Mouse (Mus musculus): ENCODE data around the gene Etv3.

Etv3 gene

DNA sequence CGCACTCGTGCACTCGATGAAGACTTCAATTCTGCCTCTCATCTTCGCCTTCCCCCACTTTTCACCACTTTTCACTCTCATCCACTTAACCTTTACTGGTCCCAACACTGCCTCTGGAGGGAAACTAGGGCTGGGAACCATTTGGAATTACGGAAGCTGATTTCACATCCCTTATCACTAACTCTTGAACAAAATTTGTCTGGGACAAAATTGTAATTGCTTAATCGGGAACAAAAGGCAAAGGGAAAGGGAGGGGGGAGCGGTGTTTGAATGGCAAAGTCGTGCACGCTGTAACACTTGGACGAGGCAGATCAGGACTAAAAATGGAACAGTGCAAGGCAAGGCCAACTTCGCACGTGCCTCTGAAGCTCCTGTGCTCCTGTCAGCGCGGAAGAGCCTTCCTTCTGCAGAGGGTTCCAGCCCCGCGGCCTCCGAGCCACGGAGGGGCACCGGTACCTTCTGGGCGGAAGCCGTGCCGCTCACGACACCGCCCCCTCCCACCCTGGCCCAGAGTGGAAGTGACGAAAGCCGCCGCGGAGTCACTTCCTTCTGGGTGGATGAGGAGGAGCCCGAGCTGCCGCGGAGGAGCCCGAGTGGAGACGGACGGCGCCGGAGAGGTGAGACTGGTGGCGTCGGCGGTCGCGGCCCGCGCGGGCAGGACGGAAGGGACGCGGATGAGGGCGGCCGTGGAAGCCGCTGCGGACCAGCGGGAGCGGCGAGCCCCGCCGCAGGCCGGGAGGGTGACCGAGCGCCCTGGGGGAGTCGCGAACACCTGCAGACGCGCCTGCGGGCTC is at the start of gene Etv3:
Gene Etv3 (plus strand): TSS at position 365 of the 794 bp plus-strand sequence.
- CTCF ChIA-PET = interaction anchor here (0.5 to 0.9 kb wide), 2 partner anchors 40 to 167 kb away, joined by 3 to 8 read pairs; partner anchors contain the start of gene Cd5l

DNA sequence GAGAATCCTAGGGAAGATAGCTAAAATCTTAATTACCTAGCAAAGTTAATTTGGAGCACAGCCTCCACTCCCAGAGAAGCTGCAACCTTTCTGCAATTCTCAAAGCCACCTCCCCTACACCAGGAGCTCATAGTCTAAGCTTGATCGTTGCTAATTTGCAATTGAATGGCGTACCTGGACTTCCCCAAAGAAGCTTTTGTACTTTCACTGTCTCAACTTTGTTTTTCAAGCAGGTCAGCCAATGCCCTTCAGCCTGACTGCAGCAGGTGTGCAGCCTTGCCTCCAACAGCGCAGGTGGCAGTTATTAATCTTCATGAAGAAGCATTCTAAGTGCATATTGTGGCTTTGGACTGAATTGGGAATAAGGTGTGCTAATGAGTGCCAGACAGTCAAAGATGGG is 47.3 kb upstream of the Etv3 start:
- CTCF ChIA-PET = interaction anchor here (0.5 kb wide), 1 partner anchor 26 kb away, joined by 3 read pairs; no protein-coding TSS in a partner anchor

DNA sequence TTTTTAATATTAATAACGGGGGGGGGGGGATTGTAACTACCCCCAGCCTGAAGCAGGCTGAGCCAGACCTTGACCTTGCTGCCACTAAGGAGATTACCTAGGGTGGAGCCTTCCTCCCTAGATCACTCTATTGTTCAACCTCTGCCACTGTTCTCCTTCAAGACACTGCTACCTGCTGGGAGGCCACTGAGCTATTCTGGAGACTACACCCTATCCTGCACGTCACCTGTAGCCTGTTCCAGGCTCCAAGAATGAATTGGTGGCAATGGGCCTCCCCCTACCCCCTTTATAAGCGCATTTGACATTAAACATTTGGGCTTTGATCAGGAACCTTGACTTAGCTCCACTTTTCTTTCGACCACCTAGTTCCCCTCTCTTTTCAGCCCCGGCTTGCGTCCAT is 46.6 kb upstream of the Etv3 start:
- CTCF ChIA-PET = interaction anchor here (0.5 kb wide), 1 partner anchor 26 kb away, joined by 3 read pairs; no protein-coding TSS in a partner anchor

DNA sequence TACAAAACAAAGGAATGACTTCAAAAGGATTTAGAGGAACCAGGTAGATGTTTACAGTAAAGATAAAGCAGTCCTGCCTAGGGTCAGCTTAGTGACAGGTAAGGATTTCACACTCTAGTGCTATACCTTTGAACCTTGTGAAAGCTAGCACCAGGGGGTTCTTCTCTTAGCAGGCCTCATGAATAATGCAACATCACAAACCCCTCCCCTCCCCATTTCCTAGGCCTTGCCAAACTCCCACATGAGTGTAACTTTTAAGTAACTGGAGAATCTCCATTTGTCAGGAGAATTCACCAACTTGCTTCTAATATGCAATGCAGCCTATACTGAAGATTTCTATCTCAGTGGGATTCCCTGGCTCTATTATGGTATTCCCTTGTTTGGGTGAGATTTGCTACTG is 46.0 kb upstream of the Etv3 start:
- CTCF ChIA-PET = interaction anchor here (0.6 kb wide), 1 partner anchor 75 kb away, joined by 3 read pairs; no protein-coding TSS in a partner anchor

DNA sequence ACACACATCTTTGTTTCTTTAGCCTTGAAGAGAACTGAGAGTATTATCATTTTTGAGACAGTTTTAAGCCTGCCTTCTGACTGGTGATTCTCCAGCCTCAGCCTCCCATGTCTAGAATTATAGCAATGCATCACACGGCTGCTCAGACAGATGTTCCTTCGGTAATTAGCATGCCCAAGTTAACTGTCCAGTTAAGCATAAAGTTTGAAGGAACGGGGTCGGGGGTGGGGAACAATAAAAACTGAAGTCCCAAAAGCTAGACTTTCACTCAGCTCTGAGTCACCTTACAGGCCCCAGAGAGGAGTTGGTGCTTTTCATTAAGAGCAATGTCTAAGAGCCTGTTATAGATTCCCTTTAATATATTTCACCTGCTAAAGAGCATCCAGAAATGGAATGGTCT is 37.8 kb upstream of the Etv3 start:
- CTCF ChIA-PET = no interaction called here

DNA sequence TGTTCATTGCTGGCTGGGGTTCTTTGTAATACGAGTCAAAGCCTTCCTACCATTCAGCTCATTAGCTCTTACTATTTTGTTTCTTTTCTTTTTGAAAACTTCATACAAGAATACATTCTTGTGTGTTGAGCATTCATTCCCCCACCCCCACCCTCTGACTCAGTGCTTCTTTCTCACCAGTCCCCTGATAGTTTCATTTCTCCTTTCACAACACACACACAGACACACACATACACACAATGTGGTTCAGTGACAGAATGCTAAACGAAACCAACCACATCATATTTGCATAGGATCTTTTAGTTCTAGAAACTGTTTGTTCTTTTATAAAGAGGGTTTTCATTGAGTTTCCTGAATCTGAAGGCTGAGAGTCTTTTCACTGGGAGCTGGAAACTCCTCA is 37.3 kb upstream of the Etv3 start:
- CTCF ChIA-PET = no interaction called here

DNA sequence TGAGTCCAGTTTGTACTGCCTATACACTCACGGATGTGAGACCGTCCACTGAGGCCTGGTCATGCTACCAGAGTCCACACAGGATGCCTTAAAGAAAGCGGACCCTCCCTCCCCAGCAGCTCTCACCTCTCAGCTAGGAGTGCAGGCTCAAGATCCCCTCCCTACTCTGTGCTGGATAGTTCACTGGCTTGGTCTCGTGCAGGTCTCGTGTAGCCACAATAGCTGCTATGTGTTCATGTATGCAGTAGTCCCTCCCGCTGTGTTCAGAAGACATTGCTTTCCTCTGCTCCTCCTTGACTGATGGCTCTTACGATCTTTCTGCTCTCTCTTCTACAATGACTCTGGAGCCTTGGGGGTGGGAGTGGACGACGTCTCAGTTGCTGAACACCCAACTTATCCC is 26.9 kb upstream of the Etv3 start:
- CTCF ChIA-PET = interaction anchor here (1.0 kb wide), 1 partner anchor 90 kb away, joined by 3 read pairs; no protein-coding TSS in a partner anchor

DNA sequence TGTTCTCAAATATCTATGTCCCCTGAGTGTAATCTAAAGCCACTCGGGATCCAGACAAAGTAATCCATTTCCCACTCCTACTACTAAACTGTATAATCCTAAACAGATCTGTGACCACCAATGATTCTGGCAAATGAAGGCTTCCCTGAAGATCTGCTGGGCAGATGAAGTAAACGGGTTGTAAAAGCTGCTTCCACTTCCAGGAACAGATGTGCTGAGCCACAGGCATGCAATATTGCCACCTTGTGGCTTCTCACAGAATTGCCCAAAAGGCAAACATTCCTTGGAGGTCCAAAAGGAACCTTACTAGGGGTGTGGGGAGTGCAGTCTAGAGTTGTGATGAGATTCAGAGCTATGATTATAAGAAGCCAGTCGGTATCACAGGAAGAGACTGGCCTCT is 26.1 kb upstream of the Etv3 start:
- CTCF ChIA-PET = interaction anchor here (0.6 to 1.5 kb wide), 4 partner anchors 79 to 175 kb away, joined by 3 to 5 read pairs (median 4); no protein-coding TSS in a partner anchor

DNA sequence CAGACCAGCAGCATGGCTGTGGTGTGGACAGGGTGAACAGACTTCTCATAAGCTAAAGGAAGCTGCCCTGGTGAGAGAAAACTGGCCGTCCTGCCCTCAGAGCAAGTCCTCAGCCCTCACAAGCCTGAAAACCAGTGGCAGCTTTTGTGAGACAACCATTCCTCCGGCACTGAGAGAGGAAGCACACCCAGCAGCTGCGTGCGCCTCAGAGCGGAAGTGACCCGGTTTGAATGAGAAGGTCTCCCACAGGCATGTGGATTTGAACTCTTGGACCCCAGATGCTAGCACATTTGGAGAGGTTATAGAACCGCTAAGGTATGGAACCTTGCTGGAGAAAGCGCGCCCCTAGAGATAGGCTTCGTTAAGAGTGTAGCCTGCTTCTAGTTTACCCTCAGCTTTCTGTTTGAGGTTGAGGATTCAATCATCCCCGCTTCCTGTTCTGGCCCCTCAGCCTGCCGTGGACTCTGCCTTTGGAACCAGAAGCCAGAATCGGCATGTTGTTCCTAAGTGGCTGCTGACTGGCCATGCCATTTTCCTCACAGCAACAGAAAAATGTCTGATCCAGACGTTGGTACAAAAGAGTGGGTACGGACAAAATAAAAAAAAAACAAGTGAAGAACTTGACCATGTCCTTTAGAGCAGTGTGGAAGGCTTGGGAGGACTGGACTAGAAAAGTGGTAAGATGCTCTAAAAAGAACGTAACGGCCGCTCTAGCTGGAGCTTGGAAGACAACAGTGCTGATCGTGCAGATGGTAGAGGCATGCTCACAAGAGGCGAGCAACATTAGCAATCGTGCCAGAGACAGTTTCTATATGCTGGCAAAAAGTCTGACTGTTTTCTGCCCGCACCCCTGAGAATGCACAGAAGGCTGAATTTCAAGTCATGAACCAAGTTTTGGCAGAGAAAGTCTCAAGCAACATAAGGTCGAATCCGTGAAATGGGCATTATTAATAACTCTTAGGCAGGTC is 24.8 kb upstream of the Etv3 start:
- CTCF ChIA-PET = interaction anchor here (0.5 to 1.5 kb wide), 5 partner anchors 18 to 177 kb away, joined by 3 to 8 read pairs (median 4); no protein-coding TSS in a partner anchor

DNA sequence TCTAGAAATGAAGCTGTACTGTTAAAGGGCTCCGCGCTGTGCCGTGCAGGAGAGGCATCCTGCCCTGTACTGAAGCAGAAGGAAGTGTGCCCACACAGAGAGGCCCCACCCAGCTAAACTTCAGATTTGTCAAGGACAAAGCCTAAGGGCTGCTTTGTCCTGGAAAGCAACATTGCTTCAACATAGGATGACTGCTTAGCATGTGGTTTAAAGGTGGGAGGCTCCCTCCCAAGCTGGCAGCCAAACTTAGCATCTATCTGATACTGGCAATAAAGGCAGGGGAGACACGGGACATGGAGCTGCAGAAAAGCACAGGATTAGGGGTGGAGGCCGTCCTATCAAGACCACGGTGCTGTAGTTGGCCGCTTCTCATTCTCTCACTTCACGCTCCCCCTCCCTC is 24.1 kb upstream of the Etv3 start:
- CTCF ChIA-PET = interaction anchor here (0.5 to 1.2 kb wide), 3 partner anchors 86 to 93 kb away, joined by 3 to 4 read pairs (median 3); no protein-coding TSS in a partner anchor

DNA sequence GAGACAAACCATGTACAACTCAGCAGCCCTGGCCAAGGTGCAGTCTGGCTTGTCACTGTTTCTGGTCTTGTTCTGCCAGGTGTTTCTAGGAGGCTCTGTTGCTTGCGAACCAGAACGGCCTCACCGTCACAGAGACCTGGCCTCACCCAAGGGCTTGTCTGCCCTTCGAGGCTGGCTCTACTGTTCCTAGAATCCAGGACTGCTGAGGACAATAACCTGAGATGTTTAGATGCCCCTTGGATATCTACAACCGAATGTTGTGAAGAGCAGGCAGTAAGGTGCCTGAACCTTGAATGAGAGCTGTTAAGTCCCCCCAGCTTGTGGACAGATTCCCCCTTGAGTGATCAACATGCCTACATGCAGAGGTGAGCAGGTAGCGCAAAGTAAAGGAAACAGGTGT is 22.4 kb upstream of the Etv3 start:
- CTCF ChIA-PET = no interaction called here

DNA sequence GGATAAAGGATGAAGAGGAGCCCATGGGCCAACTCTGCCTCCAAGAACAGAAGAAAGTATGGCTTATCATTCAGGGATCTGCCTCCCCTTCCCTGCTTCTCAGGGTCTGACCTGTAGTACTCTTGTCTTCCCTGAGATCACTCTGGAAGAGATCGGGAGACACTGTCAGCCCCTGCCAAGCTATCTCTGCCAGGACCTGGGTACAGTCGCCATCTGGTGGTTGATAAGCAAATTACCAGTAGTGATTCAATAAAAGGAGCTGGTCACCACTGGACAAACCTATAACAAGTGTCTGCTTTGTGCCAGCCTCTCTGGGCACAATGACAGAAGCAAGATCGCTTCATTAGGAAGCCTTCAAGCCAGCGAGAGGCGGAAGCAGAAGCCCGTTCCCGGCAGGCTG is 20.9 kb upstream of the Etv3 start:
- CTCF ChIA-PET = interaction anchor here (0.5 to 1.9 kb wide), 11 partner anchors 11 to 413 kb away, joined by 3 to 11 read pairs (median 4); no protein-coding TSS in a partner anchor

DNA sequence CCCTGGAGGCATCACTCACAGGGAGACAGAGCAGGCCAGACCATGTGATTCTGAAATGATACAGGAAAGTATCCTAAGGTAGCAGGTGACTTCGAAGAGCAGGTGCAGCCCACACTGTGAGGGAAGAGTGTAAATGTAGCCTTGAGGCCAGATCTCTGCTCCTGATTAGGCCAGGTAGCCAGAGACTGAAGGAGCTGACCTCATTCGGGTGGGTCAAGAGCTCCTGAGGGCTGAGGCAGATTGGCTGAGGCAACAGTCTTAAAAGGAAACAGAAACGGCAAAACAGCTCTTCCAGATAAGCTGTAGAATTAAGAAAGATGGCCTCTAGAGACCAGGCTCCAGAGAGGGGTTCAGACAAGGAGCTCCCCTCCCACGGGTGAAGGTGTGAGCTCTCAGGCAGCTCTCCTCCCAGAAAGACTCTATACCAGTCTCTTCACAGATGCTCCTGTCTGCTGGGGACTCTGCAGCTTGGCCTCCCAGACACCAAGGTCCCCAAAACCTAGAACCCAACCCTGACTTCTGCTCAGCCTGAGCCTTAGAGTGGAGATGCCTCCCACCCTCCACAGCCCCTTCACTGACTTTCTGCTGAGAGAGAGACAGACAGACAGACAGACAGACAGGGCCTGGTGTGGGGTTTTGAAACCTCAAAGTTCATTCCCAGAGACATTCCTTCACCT is 20.3 kb upstream of the Etv3 start:
- CTCF ChIA-PET = interaction anchor here (0.6 to 1.9 kb wide), 10 partner anchors 11 to 414 kb away, joined by 3 to 11 read pairs (median 4); no protein-coding TSS in a partner anchor

DNA sequence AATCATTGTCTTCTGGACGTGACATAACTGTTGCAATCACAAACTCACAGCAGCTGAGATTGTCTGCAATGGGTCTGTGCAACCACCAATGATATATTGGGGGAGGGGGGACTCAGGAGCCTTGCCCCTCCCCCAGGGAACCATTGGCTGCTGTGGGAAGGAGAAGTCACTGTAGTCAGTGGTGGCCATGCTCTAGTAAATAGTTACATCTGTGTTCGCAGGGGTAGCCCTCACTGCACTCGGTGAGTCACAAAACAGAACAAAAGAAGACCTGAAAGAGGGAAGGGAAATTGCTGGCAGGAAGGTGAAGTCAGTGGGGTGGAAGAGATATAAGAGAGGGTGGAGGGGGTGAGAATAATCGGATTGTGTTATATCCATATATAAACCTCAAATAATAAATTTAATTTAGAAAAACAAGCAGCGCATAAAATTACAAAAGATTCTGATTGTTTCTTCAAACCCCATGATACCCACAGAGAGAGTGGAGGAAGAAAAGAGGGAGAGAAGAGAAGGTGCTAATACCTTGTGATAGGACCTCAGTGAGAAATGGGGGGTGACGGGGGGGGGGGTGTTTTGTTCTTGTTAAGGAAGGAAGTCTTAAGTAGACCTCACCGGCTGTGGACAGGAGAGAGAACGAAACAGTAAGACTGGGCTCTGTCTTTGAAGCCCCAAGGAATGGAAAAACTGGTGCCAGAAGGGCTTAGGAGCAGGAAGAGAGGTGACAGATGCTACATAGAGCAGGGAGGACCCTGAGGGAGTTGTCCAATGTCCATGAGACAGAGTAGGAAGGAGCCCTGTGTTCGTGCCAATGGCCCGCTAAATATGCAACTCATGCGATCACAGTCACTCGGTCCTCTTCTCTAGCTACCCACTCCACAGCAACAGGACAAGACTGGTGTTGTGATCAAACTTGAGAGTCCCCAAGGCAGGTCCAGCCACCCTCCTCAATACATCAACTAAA is 18.5 kb upstream of the Etv3 start:
- CTCF ChIA-PET = interaction anchor here (0.5 to 1.0 kb wide), 2 partner anchors 56 to 201 kb away, joined by 3 to 5 read pairs; no protein-coding TSS in a partner anchor

DNA sequence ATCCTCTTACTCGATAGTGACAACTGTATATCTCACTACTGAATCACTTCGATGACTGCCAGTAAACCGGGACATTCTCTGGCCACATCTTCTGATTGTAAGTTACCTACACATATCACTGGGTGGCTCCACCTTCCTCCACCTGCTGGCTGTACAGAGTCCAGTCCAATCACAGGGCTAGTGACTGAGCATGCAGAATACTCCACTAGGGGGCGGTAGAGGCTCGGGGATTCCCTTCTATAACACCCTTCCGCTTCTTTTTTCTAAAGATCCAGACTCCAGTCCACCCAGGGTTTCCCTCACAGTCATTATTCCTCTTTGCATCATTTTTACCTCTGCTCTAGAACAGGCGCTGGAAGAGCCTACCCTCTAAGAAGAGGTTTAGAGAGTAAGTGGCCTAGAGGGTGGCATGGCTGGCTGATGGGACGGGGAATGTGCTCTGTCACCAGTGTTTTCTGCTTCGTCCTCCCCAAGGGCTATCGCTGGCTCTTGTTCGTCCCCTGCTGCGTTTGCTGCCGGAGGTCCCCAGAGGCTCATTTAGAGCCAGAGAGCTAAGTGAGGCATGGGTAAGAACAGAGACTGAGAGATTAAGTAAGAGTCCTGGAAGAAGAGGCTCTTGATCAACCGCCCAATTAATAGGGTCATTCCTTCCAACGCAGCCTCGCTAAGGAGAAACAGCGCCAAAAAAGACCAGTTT is 16.9 kb upstream of the Etv3 start:
- CTCF ChIA-PET = interaction anchor here (0.6 kb wide), 1 partner anchor 43 kb away, joined by 3 read pairs; no protein-coding TSS in a partner anchor

DNA sequence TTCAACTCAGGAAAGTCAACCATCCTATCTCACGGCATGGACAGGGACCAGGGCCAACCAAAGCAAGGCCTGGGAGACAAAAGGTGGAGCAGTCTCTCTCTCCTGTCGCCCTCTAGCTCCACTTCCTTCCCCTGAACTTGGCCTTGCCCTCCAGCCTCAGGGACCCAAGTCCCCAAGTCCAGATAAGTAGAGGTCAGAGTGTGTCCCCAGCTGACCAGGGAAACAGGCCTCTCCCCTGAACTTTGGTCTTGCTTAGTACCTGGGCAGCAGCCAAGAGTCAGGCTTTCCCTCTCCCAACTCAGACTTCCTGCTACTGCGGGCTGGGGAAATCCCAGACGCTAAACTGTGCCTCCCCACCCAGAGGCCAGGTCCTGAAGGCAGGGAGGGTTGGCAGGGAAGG is 16.1 kb upstream of the Etv3 start:
- CTCF ChIA-PET = interaction anchor here (1.1 kb wide), 1 partner anchor 33 kb away, joined by 3 read pairs; no protein-coding TSS in a partner anchor

DNA sequence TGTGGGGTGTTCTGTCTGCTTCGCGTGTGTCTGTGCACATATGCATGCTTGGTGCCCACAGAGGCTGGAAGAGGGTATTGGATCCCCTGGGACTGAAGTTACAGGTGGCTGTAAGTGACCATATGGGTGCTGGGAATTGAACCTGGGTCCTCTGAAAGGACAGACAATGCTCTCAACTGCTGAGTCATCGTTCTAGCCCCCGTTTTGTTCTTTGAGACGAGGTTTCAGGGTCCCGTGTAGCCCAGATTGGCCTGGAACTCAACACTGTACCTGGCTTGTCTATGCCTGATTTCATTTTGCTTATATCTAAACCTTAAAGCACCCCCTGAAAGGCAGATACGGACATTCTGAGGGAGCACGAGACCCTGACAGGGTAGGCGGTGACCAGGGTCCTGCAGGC is 14.4 kb upstream of the Etv3 start:
- CTCF ChIA-PET = interaction anchor here (1.4 kb wide), 1 partner anchor 52 kb away, joined by 5 read pairs; no protein-coding TSS in a partner anchor

DNA sequence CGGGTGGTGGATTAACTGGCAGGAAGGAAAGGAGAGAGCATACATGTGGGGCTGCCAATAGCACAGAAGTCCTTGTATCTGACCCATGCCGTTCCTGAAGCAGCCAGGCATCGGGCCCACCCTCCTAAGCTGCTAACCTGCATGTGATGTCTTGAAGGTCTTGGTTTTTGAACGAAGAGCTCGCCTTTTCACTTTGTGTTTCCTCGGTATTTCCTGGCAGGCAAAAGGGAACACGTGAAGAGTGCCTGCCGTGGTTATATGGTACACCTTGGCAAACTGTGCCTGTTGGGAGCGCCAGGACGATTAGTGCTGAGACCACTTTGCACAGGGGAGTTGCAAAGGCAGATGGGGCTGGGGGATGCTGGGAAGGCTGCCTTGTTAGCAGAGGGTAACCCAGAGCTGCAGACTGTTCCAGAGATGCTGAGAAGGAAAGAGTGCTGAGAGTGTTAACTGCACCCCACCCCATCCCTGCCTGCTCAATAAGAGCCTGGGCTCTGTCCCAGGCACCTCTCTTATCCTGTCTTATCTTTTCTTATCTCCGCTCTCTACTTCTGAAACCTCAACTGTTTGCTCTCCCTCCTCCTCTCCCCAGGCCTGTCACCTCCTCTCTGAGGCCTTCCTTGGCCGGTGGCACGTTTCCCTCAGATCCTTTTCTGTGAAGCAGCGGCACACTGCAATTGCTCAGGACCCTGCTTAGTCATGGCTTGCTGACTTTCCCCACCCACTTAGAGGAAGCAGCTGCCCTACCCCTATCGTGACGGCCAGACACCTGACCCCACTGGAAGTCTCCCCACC is 13.0 kb upstream of the Etv3 start:
- CTCF ChIA-PET = no interaction called here

Measured in spleen, embryonic (tissue).